Mouse (Mus musculus) layer of hippocampus, adult 9-11 months (tissue): ENCODE measurements around the gene Mt4.
A peak's percentile ranks its signal among the peaks of the same experiment; 100 is the strongest.
"Not testable (repeated sequence)": the region's sequence is repeated elsewhere in the genome, so short reads cannot be mapped to it uniquely, and the experiment has no call there.

Experiments
- DNase-seq: peaks from one replicate; pipeline ENCODE4 v3.0.0; 2022

The Mt4 gene

GRCm38 (mm10) chr8:94135556-94135955 lies 1.4 kb upstream of the Mt4 start:
- DNase-seq = no peak

DNA sequence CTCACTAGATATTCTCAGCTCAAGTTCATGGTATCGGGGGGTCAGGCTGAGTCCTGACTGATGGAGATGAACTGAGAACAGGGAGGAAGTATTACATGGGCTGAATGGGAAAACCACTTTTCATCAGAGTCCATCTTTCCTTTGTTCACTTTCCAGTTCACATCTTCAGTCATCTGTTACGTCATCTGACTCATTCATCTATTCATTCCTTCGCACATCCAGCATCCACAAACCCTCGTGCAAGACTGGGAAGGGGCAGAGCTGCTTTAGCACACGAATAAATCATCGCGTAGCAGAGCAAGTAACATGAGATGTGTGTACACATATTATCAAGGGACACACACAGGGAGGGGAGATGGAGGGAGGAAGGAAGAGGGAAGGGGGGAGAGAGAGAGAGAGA lies 805 bp upstream of the Mt4 start:
- no peak for DNase-seq

DNA sequence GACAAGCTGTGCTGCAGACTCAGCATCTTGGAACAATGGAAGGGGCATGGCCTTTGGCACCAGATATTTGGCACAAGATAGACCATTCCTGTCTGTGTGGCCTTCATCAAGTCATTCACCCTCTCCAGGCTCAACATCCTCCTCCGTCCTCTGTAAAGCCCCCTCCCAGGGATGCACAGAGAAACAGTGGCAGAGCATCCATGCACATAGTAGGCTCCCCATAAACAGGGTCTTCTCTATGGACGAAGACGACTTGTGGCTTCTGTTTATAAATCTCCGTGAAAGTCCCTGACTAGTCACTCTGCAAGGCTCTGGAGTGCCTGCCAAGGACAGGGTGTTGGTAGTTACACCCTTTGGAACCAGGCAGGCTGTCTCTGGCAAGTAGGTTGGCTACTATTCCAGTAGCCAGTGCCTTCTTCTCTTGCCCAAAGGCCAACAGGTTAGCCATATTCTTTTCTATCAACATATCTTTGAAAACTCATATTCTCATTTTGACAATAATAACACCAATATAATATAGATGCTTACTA lies 3.3 kb downstream of the Mt4 start:
- DNase-seq = no peak

- DNase-seq = peak; percentile 56
Observed at GRCm38 (mm10) chr8:94148236-94148635, 11.2 kb downstream of the Mt4 start.

GRCm38 (mm10) chr8:94150925-94151324 lies 13.9 kb downstream of the Mt4 start:
- DNase-seq = no peak

- DNase-seq = peak; percentile 86
Observed at GRCm38 (mm10) chr8:94152513-94153300, 15.7 kb downstream of the Mt4 start, which contains the start of gene Mt3. Gene Mt3, plus strand, starts transcription at chr8:94152607.

GRCm38 (mm10) chr8:94153451-94153850 lies 16.5 kb downstream of the Mt4 start:
- DNase-seq = no peak

DNA sequence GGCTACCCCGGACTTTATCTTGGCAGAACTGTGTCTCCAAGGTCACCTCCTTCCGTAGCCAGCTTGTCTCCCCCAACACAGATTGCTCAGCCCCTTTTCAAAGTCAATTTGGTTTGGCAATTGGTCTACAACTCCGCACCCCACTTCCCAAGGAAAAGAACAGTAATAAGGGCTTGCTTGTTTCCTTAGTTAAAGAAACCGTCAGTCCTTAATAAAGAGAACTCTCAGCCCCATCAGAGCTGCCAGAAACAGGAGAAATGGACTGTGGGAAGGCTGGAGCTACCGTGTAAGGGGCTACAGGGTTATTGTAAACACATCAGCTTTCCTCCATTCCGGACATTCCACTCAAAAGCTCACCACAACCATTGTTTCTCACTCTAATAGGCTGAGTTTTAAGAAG lies 17.5 kb downstream of the Mt4 start:
- DNase-seq = peak; percentile 39

DNA sequence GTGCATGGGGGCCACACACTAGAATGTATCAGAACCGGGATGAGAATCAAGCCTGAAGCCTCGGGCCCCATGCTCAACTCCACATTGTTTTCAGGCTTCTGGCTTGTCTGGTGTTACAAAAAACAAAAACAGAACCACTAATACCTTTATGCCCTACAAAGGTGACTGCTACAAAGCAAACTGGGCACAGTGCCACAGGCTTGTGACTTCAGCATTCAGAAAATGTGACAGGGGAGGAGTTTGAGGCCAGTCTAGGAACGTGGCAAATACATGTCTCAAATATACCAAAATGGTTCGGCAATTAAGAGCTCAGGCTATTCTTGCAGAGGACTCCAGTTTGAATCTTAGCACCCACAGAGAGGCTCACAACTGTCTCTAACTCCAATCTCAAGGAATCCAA lies 19.1 kb downstream of the Mt4 start:
- DNase-seq = no peak

GRCm38 (mm10) chr8:94165772-94166171 lies 28.8 kb downstream of the Mt4 start:
- DNase-seq = not testable (repeated sequence)

GRCm38 (mm10) chr8:94167244-94167643 lies 30.2 kb downstream of the Mt4 start:
- peak; percentile 86 for DNase-seq

- DNase-seq = no peak
Observed at GRCm38 (mm10) chr8:94169547-94169946, 32.5 kb downstream of the Mt4 start.

DNA sequence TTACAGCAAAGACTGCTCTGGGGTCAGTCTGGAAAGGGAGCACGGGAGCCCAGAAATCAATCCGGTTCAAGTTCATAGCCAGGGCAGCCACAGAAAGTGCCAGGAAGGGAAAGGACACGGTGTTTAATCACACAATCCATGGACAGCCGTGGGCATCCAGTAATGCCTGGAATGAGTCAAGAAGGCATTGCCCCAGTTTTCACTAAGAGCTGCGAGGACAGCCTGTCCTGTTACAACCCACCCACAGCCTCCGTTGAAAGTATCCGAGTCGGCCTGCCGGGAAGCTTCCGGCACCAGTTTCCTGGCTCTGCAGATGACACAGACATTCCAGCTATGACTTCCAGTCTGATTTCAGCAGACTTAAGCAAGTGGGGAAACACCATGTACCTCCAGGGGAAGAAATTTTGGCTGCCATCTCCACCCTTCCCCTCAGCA lies 34.3 kb downstream of the Mt4 start:
- DNase-seq = no peak

DNA sequence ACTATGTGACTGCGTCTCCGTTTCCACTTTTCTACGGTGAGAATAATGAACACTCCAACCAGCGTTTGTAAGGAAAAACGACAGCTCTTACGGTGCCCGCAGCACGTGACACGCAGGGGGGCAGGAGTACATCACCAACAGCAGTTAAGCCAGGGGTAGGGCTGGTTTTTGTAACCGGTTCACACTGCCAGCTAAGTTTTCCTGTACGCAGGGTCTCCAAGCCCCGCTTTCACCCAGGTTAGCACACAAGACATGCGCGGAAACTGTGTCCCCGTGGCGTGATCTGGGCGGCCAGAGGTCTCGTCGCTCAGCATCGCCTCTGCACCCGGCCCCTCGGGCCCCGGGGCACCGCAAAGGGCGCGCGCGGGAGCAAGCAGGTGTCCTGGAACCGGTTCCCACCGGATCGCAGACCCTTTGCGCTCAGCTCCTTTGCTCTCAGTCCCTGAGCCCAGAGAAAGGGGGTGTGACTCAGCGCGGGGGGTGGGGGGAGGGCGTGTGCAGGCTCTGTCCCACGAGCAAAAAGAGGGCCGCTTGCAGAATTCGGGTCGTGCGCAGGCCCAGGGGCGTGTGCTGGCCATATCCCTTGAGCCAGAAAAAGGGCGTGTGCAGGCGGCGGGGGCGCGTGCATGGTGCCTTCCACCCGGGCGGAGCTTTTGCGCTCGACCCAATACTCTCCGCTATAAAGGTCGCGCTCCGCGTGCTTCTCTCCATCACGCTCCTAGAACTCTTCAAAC lies 35.2 kb downstream of the Mt4 start, which contains the start of gene Mt2:
TSS of gene Mt2 (plus strand) at position 590 of the 734 bp plus-strand sequence.
- peak; percentile 80 for DNase-seq

- DNase-seq = no peak
Observed at GRCm38 (mm10) chr8:94172809-94173732, 36.1 kb downstream of the Mt4 start.

- DNase-seq = no peak
Observed at GRCm38 (mm10) chr8:94173848-94174403, 36.9 kb downstream of the Mt4 start.

DNA sequence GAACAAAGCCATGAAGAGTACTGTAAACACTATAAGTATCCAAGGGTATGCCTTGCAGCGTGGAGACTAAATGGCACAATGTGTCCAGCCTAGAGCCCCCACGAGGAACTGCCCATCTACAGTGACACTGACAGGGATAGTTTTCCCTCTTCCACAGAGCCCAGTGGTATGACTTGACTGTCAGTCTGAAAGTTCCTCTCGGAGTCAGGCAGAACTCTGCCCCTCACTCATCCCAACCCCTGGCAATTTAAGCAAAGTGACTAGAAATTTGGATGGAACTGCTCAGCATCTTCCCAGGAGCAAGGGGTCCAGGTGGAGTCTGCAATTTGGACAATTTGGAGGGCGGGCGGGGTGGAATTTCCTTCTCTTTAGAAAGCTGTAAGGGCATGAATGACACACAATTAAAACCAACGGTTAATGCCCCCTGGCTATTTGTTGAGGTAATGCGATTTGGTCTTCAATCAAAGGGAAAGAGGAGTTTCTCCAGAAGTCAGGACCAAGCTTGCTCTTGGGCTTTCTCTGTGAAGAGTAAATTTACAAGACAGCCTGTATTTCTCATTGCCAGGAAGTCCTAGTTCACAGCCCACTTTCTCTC lies 37.7 kb downstream of the Mt4 start:
- no peak for DNase-seq

DNA sequence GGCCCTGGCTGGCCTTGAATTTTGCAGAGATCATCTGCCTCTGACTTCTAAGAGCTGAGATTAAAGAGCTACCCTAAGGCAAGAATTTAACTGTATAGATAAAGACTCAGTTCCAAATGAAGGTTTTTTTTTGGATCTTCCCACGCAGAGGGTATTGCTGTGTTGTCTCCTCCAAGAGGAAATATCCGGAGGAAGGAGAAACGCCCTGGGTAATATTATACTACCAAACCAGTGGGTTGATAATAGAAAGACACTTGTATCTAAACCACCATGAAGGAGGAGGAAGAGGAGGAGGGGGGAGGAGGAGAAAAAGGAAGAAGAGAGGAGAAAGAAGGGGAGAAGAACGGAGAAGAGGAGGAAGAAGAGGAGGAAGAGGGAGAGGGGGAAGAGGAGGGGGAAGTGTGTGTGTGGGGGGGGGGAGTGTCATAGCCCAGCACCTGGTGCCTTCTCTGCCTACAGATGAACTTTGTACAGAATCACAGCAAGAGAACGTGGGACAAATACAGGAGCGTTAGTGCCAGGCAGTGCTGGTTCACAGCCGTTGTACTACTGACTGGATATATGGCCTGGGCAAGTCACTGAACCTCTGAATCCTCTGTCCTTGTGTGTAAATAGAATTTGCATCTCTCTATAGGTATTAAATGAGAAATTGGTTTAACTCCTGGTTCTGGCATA lies 40.9 kb downstream of the Mt4 start:
- DNase-seq = no peak

GRCm38 (mm10) chr8:94178857-94179712 lies 42.1 kb downstream of the Mt4 start, which contains the start of gene Mt1:
Gene Mt1, plus strand, starts transcription at chr8:94179082.
- peak; percentile 96 for DNase-seq
